Mouse (Mus musculus) stomach, postnatal 0 days (tissue): ENCODE data around the gene Klhl9. TPM values are rescaled to one million over a fixed set of nuclear protein-coding genes. Genes with fewer than 3 reads are reported as not detected.

Source experiments
- ATAC-seq: fragments of 200-750 bp; cut with Nextera tagmentation; 2 replicates; pipeline ENCODE4 v1.8.0; 2017; ENCODE audit not compliant: low FRiP score, low TSS enrichment
- DNase-seq: peaks from one replicate; pipeline ENCODE4 v3.0.0-alpha.2; 2016; ENCODE audit warnings: low spot score
- H3K27ac ChIP-seq: fragments of 300-500 bp; sonication (generic); replicated peaks from 2 replicates; pipeline ENCODE4 v1.5.1; 2014; ENCODE audit warnings: mild to moderate bottlenecking, control low read depth
- H3K27me3 ChIP-seq: fragments of 300-500 bp; sonication (generic); 2 replicates; pipeline ENCODE4 v1.6.1; 2014; ENCODE audit warnings: low read length; ENCODE audit not compliant: control insufficient read depth, insufficient read depth
- H3K36me3 ChIP-seq: fragments of 300-500 bp; sonication (generic); 2 replicates; pipeline ENCODE4 v1.6.1; 2014; ENCODE audit warnings: low read length, mixed read lengths; ENCODE audit not compliant: control insufficient read depth, insufficient read depth
- H3K4me1 ChIP-seq: fragments of 300-500 bp; sonication (generic); replicated peaks from 2 replicates; pipeline ENCODE4 v1.6.1; 2014; ENCODE audit warnings: antibody characterized with exemption; ENCODE audit not compliant: control insufficient read depth, insufficient read depth
- H3K4me2 ChIP-seq: fragments of 300-500 bp; sonication (generic); replicated peaks from 2 replicates; pipeline ENCODE4 v1.6.1; 2014; ENCODE audit warnings: low read depth, mild to moderate bottlenecking, control low read depth, moderate library complexity
- H3K4me3 ChIP-seq: fragments of 300-500 bp; sonication (generic); 2 replicates; pipeline ENCODE4 v1.5.1; 2014; ENCODE audit warnings: low read depth, low read length, control low read depth
- H3K9ac ChIP-seq: fragments of 300-500 bp; sonication (generic); 2 replicates; pipeline ENCODE4 v1.6.1; 2014; ENCODE audit warnings: mild to moderate bottlenecking, low read length, control low read depth, mixed read lengths
- H3K9me3 ChIP-seq: fragments of 300-500 bp; sonication (generic); 2 replicates; pipeline ENCODE4 v1.6.1; 2016; ENCODE audit warnings: low read length; ENCODE audit not compliant: control insufficient read depth
- CTCF ChIP-seq: IDR thresholded peaks from 2 replicates; pipeline ENCODE4 v1.5.1; 2016; ENCODE audit warnings: antibody characterized with exemption, low read depth, mild to moderate bottlenecking, moderate library complexity
- EP300 ChIP-seq: optimal IDR thresholded peaks from 2 replicates; pipeline ENCODE3; 2016; ENCODE audit warnings: antibody characterized with exemption
- WGBS: fragments of 180-500 bp; shearing (Covaris S2); extraction: QIAGEN DNeasy Blood & Tissue Kit; methylation state at CpG from one replicate; pipeline ENCODE4 v1.1.7; 2014; 5-methylcytosine and 5-hydroxymethylcytosine counted together
- polyA plus RNA-seq: library from polyadenylated mRNA; unstranded; fragments of >200 nt; fragmentation: Nextera tagmentation; extraction: Ambion mirVana; gene quantifications from 2 replicates; pipeline ENCODE4 v1.2.1, GENCODE M21; 2015

Gene Klhl9
- polyA plus RNA-seq, 1 experiment from 2014 or later = 40.6 TPM

- 39% methylated on average over 8 of the region's 8 CpGs for WGBS
- Histone ChIP-seq H3K9ac (no peak overlapping the region), H3K4me3 (no peak overlapping the region), H3K27me3 (no peaks in the 10 kb centered on the region), H3K4me1 (peaks cover 4% of the 10 kb centered on the region), H3K27ac (peak overlapping the region; percentile 67), H3K9me3 (no peaks in the 10 kb centered on the region), H3K36me3 (no peaks in the 10 kb centered on the region), H3K4me2 (0 out of 2 replicates have a peak overlapping the region, but pooled peaks have one; percentile 1)
- TF ChIP-seq CTCF = no peak
- DNase-seq (peak; percentile 50), ATAC-seq (no peak)
Measured at GRCm38 (mm10) chr4:88723497-88724090, 1.3 kb upstream of the Klhl9 start.

DNA sequence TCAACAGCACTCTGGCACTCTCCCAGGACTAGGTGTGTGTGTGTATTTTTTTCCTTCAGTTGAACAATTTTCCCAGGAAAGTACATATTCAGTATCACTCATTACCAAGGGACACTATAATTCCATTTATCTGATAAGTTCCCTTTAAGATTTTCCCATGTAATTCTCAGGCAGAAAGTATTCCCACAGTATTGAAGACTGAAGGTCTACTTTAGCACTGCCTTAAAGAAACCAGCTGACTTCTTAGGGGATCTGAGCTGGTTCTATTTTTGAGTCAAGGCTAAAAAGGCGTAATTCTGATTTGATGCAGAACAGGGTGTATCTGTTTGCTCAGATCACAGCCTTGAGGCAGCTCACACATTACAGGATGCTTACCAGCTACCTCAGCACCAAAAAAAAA is 3.5 kb downstream of the Klhl9 start:
- TF ChIP-seq CTCF (no peak), EP300 (no peak)
- 19% methylated on average over 1 of the region's 1 CpGs for WGBS
- peaks cover 4% of the 10 kb centered on the region for H3K4me1 ChIP-seq
- peak; percentile 46 for DNase-seq
- ATAC-seq = no peak
- H3K36me3 ChIP-seq = peaks cover 4% of the 10 kb centered on the region; the same call in 1 of the 2 replicates
- H3K27ac ChIP-seq = no peak overlapping the region
- peak overlapping the region; percentile 45 for H3K4me2 ChIP-seq
- H3K9ac ChIP-seq = 0 out of 2 replicates have a peak overlapping the region, but pooled peaks have one; percentile 19
- no peaks in the 10 kb centered on the region for H3K27me3 ChIP-seq
- H3K4me3 ChIP-seq = peak overlapping the region; percentile 19; the same call in 1 of the 2 replicates
- H3K9me3 ChIP-seq = no peaks in the 10 kb centered on the region

- DNase-seq (no peak), ATAC-seq (no peak)
- H3K4me2 ChIP-seq = no peak overlapping the region
- H3K4me1 ChIP-seq = no peaks in the 10 kb centered on the region
- no peak overlapping the region for H3K4me3 ChIP-seq
- H3K27me3 ChIP-seq = no peaks in the 10 kb centered on the region
- no peaks in the 10 kb centered on the region for H3K9me3 ChIP-seq
- no peak overlapping the region for H3K9ac ChIP-seq
- H3K27ac ChIP-seq = no peak overlapping the region
- H3K36me3 ChIP-seq = peaks cover 4% of the 10 kb centered on the region; the same call in 1 of the 2 replicates
- TF ChIP-seq EP300 (no peak), CTCF (no peak)
Measured at GRCm38 (mm10) chr4:88715059-88715458, 7.2 kb downstream of the Klhl9 start.

DNA sequence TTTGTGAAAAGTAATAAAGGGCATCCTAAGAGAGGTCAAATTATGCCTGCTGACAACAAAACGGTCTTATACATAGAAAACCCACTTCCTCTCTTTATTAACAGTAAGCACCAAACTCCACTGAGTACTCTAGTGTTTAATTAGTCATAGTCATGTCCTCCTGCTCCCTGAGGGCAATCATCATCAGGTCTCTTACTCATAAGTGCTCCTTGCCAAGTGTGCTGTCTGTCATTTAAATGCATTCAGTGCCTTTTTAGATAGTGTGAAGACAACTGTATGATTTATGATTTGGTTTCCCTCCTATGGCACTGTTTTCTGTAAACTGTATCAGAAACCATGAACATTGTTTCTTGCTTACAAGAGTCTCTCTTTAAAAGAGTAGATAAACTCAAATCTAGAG is 8.0 kb downstream of the Klhl9 start:
- TF ChIP-seq EP300 = no peak
- TF ChIP-seq CTCF = no peak
- Histone ChIP-seq H3K27me3 (no peaks in the 10 kb centered on the region), H3K4me1 (no peaks in the 10 kb centered on the region), H3K9ac (no peak overlapping the region), H3K36me3 (peaks cover 4% of the 10 kb centered on the region; the same call in 1 of the 2 replicates), H3K4me3 (no peak overlapping the region), H3K27ac (no peak overlapping the region), H3K4me2 (no peak overlapping the region), H3K9me3 (no peaks in the 10 kb centered on the region)
- WGBS = 56% methylated on average over 1 of the region's 1 CpGs
- ATAC-seq (no peak), DNase-seq (no peak)

- Histone ChIP-seq H3K4me2 (no peak overlapping the region), H3K9ac (no peak overlapping the region), H3K27me3 (no peaks in the 10 kb centered on the region), H3K9me3 (no peaks in the 10 kb centered on the region), H3K4me1 (no peaks in the 10 kb centered on the region), H3K36me3 (peaks cover 4% of the 10 kb centered on the region; the same call in 1 of the 2 replicates), H3K27ac (no peak overlapping the region), H3K4me3 (no peak overlapping the region)
- WGBS = 89% methylated on average over 1 of the region's 1 CpGs
- ATAC-seq (no peak), DNase-seq (no peak)
- no peak for TF ChIP-seq EP300
- no peak for TF ChIP-seq CTCF
Measured at GRCm38 (mm10) chr4:88707128-88707826, 15.0 kb downstream of the Klhl9 start.

- WGBS = 37% methylated on average over 3 of the region's 3 CpGs
- TF ChIP-seq CTCF (no peak), EP300 (no peak)
- no peak overlapping the region for H3K4me3 ChIP-seq
Measured at GRCm38 (mm10) chr4:88705924-88706323, 16.3 kb downstream of the Klhl9 start.

More at GRCm38 (mm10) chr4:88705924-88706323, 16.3 kb downstream of the Klhl9 start:
- DNase-seq (no peak), ATAC-seq (no peak)
- H3K27me3 ChIP-seq = no peaks in the 10 kb centered on the region
- H3K9me3 ChIP-seq = no peaks in the 10 kb centered on the region
- H3K4me2 ChIP-seq = no peak overlapping the region
- no peaks in the 10 kb centered on the region for H3K4me1 ChIP-seq
- peaks cover 4% of the 10 kb centered on the region; the same call in 1 of the 2 replicates for H3K36me3 ChIP-seq
- H3K27ac ChIP-seq = no peak overlapping the region
- no peak overlapping the region for H3K9ac ChIP-seq
